Mouse (Mus musculus) cortical plate, adult 2 months (tissue): ENCODE results near the gene Erf. TPM values are rescaled to one million over a fixed set of nuclear protein-coding genes. Genes with fewer than 3 reads are reported as not detected.

Experiments
- H3K27ac ChIP-seq: fragments of 200-500 bp; 2 replicates; pipeline ENCODE4 v1.5.1; 2012; ENCODE audit warnings: low read length, control low read depth, inconsistent platforms; ENCODE audit not compliant: insufficient read depth
- H3K4me1 ChIP-seq: fragments of 200-500 bp; 2 replicates; pipeline ENCODE4 v1.6.1; 2011; ENCODE audit warnings: low read length; ENCODE audit not compliant: control insufficient read depth, insufficient read depth
- H3K4me3 ChIP-seq: fragments of 200-500 bp; 2 replicates; pipeline ENCODE4 v1.5.1; 2011; ENCODE audit warnings: mild to moderate bottlenecking, low read length, control low read depth; ENCODE audit not compliant: insufficient read depth
- CTCF ChIP-seq: fragments of 200-500 bp; IDR thresholded peaks from 2 replicates; pipeline ENCODE4 v1.5.1; 2011; ENCODE audit warnings: mild to moderate bottlenecking, control low read depth, low read length; ENCODE audit not compliant: insufficient read depth; ENCODE audit errors: extremely low read depth
- POLR2A ChIP-seq: fragments of 200-500 bp; IDR thresholded peaks from 2 replicates; pipeline ENCODE4 v1.6.1; 2011; ENCODE audit warnings: mild to moderate bottlenecking, low read length, control low read depth; ENCODE audit not compliant: insufficient read depth; ENCODE audit errors: extremely low read depth
- polyA plus RNA-seq: library from polyadenylated mRNA; depleted of rRNA; stranded (reverse); fragments of >200 nt; gene quantifications from 2 replicates; pipeline ENCODE4 v1.2.3, GENCODE M21; 2012

Gene Erf
- polyA plus RNA-seq, 1 experiment: 48.6 TPM

DNA sequence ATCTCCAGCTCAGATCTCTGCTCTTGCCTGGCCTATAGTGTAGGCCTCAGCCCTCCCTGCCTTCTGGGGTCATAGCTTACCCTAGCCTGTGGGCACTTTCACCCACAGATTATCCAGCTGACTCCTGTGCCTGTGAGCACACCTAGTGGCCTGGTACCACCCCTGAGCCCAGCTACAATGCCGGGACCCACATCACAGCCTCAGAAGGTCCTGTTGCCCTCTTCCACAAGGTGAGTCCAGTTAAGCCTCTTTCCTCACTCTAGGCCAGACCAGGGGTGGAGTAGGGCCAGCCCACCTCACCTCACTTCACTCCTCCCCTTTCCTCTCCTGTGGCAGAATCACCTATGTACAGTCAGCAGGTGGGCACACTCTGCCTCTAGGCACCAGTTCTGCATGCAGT lies 39.9 kb upstream of the Erf start:
- H3K4me1 ChIP-seq: no peaks in the 10 kb centered on the region
- no peak overlapping the region for H3K4me3 ChIP-seq
- no peak for TF ChIP-seq CTCF
- TF ChIP-seq POLR2A: no peak
- no peak overlapping the region for H3K27ac ChIP-seq

DNA sequence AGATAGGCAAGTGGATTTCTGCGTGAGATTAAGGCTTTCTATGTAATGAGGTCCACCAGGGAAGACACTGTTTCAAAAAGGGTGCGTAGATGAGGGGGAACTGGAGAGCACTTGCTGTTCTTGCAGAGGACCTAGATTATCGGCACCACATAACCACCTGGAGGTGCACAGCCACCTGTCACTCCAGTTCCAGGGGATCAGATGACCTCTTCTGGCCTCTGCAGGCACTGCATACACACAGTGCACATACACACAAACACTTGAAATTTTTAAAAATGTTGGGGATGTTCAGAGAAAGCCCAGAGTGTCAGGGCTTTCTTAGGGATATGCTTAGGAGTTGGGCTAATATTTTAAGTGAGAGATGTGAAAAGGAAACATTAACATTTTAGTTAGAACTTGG lies 39.4 kb upstream of the Erf start:
- Histone ChIP-seq H3K27ac (no peak overlapping the region), H3K4me3 (no peak overlapping the region), H3K4me1 (no peaks in the 10 kb centered on the region)
- TF ChIP-seq CTCF (no peak), POLR2A (no peak)

- Histone ChIP-seq H3K4me3 (no peak overlapping the region), H3K27ac (no peak overlapping the region), H3K4me1 (no peaks in the 10 kb centered on the region)
- no peak for TF ChIP-seq CTCF
- TF ChIP-seq POLR2A: no peak
Measured at GRCm38 (mm10) chr7:25288721-25289120, 38.2 kb upstream of the Erf start.

DNA sequence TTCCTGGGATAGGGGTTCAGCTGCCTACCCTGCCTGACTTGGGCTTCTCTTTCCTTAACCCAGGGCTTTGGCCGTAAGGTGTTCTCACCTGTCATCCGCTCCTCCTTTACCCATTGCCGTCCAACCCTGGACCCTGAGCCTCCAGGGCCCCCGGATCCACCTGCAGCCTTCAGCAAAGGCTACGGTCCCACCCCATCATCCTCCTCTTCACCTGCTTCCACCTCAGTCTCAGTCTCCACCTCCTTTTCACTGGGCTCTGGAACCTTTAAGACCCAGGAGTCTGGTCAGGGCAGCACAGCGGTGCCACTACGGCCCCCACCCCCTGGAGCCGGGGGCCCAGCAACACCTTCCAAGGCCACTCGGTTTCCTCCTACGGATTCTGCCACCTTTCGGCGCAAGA lies 37.5 kb upstream of the Erf start:
- H3K4me1 ChIP-seq: no peaks in the 10 kb centered on the region
- H3K27ac ChIP-seq: no peak overlapping the region
- TF ChIP-seq CTCF: no peak
- no peak for TF ChIP-seq POLR2A
- no peak overlapping the region for H3K4me3 ChIP-seq

DNA sequence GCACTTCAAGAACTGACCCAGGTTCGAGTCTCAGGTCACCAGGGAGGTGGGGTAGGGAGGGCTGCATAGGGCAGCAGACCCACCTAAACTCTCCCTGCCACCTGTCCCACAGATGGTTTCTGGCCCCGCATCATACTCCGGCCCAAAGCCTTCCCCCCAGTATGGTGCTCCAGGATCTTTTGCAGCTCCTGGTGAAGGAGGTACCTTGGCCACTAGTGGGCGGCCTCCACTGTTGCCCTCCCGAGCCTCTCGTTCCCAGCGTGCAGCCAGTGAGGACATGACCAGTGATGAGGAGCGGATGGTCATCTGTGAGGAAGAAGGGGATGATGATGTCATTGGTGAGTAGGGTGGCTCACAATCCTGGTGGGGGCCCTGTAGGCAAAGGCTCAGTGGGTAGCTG lies 36.4 kb upstream of the Erf start:
- H3K4me1 ChIP-seq: no peaks in the 10 kb centered on the region
- H3K4me3 ChIP-seq: no peak overlapping the region
- TF ChIP-seq POLR2A: no peak
- no peak for TF ChIP-seq CTCF
- H3K27ac ChIP-seq: no peak overlapping the region

DNA sequence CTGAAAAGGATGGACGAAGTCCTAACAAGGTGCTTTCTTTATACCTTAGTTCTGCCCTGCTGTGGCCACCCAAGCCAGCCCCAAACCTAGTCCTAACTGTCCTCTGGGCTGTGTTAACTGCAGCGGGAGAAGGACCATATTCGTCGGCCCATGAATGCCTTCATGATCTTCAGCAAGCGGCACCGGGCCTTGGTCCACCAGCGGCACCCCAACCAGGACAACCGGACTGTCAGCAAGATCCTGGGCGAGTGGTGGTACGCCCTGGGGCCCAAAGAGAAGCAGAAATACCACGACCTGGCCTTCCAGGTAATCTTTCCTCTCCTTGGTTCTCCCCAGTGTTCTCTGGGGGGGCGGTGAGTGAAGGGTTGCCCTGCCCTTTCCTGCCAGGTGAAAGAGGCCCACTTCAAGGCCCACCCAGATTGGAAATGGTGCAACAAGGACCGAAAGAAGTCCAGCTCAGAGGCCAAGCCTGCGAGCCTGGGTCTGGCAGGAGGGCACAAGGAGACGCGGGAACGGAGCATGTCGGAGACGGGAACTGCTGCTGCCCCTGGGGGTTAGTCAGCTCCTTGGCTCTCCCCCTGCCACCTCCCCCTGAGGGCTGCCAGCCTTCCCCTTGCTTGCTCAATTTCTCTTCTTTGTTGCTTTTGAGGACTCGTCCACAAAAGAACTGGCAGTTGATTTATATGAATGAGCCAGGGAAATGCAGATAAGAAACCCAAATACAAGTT lies 35.1 kb upstream of the Erf start:
- H3K4me3 ChIP-seq: no peak overlapping the region
- peaks cover 3% of the 10 kb centered on the region; the same call in 1 of the 2 replicates for H3K4me1 ChIP-seq
- TF ChIP-seq CTCF (no peak), POLR2A (no peak)

GRCm38 (mm10) chr7:25284766-25285165 lies 34.2 kb upstream of the Erf start:
- peaks cover 3% of the 10 kb centered on the region; the same call in 1 of the 2 replicates for H3K4me1 ChIP-seq
- H3K27ac ChIP-seq: no peak overlapping the region
- no peak overlapping the region for H3K4me3 ChIP-seq
- TF ChIP-seq CTCF (no peak), POLR2A (no peak)

More for the DNA sequence above, 35.1 kb upstream of the Erf start:
- H3K27ac ChIP-seq: no peak overlapping the region

GRCm38 (mm10) chr7:25284171-25284570 lies 33.6 kb upstream of the Erf start:
- peaks cover 3% of the 10 kb centered on the region; the same call in 1 of the 2 replicates for H3K4me1 ChIP-seq
- no peak for TF ChIP-seq CTCF
- TF ChIP-seq POLR2A: no peak
- H3K4me3 ChIP-seq: no peak overlapping the region
- H3K27ac ChIP-seq: no peak overlapping the region

DNA sequence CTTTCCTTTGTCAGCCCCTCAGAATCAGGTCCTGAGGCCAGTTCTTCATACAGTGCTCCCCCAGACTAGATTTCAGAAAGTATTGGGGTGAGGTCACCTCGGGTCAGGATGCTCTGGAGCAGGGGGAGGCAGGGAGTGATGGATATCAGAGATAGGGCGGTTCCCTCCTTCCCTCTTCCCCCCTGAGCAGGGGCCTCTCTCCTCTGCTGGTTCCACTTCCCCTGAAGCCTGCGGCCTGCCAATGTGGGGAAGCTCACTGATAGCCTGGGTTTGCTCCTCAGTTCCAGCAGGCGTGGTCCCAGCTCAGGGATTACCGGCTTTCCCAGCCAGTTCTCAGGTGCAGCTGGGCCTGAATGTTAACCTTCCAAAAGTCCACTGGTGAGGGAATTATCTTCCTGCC lies 33.1 kb upstream of the Erf start:
- Histone ChIP-seq H3K4me1 (peaks cover 3% of the 10 kb centered on the region; the same call in 1 of the 2 replicates), H3K4me3 (peak overlapping the region; percentile 49; the same call in 1 of the 2 replicates), H3K27ac (no peak overlapping the region)
- TF ChIP-seq POLR2A (no peak), CTCF (no peak)

DNA sequence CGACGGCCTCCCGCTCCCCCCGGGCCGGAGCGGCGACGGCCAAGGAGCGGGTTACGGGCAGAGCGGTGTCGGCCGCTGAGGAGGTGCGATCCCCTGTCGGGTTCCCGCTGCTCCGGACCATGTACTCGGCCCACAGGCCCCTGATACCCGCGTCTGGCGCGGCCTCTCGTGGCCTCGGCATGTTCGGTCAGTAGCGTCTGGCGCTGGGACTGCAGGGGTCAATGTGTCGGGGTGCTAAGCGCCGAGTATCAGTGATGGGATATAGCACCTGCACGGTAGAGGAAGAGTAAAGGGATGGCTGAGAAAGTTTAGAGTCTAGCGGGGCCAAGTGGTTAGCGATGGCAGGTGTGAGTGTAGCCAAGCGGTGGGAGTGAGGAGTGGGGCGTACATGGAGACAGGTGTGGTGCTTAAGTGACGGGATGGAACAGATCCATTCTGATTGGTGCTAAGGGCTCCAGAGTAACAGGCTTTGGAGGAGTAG lies 32.2 kb upstream of the Erf start:
- Histone ChIP-seq H3K4me3 (peak overlapping the region; percentile 49), H3K27ac (no peak overlapping the region), H3K4me1 (peaks cover 3% of the 10 kb centered on the region; the same call in 1 of the 2 replicates)
- TF ChIP-seq CTCF (no peak), POLR2A (no peak)
